Mouse (Mus musculus) limb, embryonic 10.5 days (tissue): ENCODE results near the gene Gm45783. TPM values are rescaled to one million over a fixed set of nuclear protein-coding genes. Genes with fewer than 3 reads are reported as not detected.
A peak's percentile ranks its signal among the peaks of the same experiment; 100 is the strongest.
"Not testable (repeated sequence)": the region's sequence is repeated elsewhere in the genome, so short reads cannot be mapped to it uniquely, and the experiment has no call there.

Experiments
- DNase-seq: peaks from one replicate; pipeline ENCODE4 v3.0.0-alpha.2; 2017; ENCODE audit warnings: low spot score
- H3K27ac ChIP-seq: fragments of 300-500 bp; sonication (generic); 2 replicates; pipeline ENCODE4 v1.5.1; 2016; ENCODE audit warnings: mild to moderate bottlenecking
- H3K27me3 ChIP-seq: fragments of 300-500 bp; sonication (generic); 2 replicates; pipeline ENCODE4 v1.6.1; 2016; ENCODE audit warnings: low read depth, mild to moderate bottlenecking; ENCODE audit not compliant: poor library complexity, severe bottlenecking
- H3K36me3 ChIP-seq: fragments of 300-500 bp; sonication (generic); 2 replicates; pipeline ENCODE4 v1.6.1; 2016; ENCODE audit warnings: mild to moderate bottlenecking, moderate library complexity
- H3K4me1 ChIP-seq: fragments of 300-500 bp; sonication (generic); 2 replicates; pipeline ENCODE4 v1.6.1; 2016
- H3K4me3 ChIP-seq: fragments of 300-500 bp; sonication (generic); 2 replicates; pipeline ENCODE4 v1.5.1; 2016; ENCODE audit warnings: mild to moderate bottlenecking, moderate library complexity
- H3K9me3 ChIP-seq: fragments of 300-500 bp; sonication (generic); replicated peaks from 2 replicates; pipeline ENCODE4 v1.6.1; 2016; ENCODE audit warnings: mild to moderate bottlenecking
- WGBS: fragments of 180-500 bp; shearing (Covaris S2); methylation state at CpG from one replicate; pipeline ENCODE4 v1.1.7; 2016; 5-methylcytosine and 5-hydroxymethylcytosine counted together
- microRNA-seq: library from miRNA; unstranded; fragments of <30 nt; microRNA quantifications from one replicate; pipeline ENCODE4, GENCODE M21; 2017
- polyA plus RNA-seq: library from polyadenylated mRNA; unstranded; fragments of >200 nt; fragmentation: Nextera tagmentation; extraction: Ambion mirVana; gene quantifications from 2 replicates; pipeline ENCODE4 v1.2.1, GENCODE M21; 2016

Gene Gm45783
- not detected in 2 replicates for polyA plus RNA-seq

DNA sequence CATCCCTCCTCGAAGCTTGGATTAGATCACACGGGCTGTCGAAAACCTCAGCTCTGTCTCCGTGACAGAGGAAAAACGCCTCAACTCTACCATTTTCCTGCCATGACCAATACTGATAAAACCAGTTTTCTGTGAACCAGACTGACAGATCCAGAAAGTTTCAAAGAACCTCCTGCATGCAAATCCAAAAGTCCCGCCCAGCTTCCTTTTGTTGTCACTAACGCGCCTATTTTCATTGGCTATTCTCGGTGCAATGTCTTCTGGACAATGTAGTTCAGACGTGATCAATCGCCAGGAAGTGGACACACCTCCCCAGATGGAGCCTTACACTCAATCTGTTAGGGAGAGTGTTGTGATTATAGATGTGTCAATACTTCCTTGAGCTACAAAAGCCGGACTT, at the start of gene Gm45783:
Gene Gm45783 (minus strand): TSS at position 143 of the 400 bp plus-strand sequence.
- WGBS = 56% methylated on average over 12 of the region's 12 CpGs
- H3K36me3 ChIP-seq = not testable (repeated sequence)

DNA sequence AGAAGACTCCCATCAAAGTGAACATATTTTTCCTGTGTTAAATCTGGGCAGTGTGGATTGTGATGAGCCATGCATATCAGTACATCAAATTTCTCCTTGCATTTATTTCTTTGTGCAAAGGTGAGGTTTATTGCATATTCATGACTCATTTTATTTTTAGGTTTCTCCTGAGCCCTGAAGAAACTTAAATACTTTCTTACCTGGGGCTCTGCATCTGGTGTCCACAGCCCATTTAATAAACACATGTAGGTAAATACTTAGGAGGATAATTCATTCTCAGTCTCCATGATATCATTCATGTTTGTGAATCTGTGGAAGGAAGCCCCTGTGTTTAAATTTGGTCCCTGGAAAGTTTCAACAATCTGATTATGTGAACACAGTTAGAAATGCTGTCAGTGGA, 25.2 kb upstream of the Gm45783 start, which contains the start of gene Vmn2r31:
Gene Vmn2r31 (minus strand): TSS at position 101 of the 400 bp plus-strand sequence.
- H3K4me1 ChIP-seq, H3K4me3 ChIP-seq, H3K27ac ChIP-seq, DNase-seq, H3K36me3 ChIP-seq, H3K27me3 ChIP-seq, H3K9me3 ChIP-seq: not testable (repeated sequence)

More for the DNA sequence above, at the start of gene Gm45783:
- not testable (repeated sequence) for H3K27me3 ChIP-seq, H3K9me3 ChIP-seq, H3K4me1 ChIP-seq, DNase-seq, H3K27ac ChIP-seq, H3K4me3 ChIP-seq

DNA sequence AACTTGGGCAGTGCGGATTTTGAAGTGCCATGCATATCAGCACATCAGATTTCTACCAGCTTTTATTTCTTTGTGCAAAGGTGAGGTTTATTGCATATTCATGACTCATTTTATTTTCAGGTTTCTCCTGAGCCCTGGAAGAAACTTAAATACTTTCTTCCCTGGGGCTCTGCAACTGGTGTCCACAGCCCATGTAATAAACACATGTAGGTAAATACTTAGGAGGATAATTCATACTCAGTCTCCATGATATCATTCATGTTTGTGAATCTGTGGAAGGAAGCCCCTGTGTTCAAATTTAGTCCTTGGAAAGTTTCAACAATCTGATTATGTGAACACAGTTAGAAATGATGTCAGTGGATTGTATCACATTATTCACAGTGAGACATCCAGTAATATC, 36.9 kb downstream of the Gm45783 start, which contains the start of gene Vmn2r30:
Gene Vmn2r30 (minus strand): TSS at position 101 of the 400 bp plus-strand sequence.
- DNase-seq, H3K27me3 ChIP-seq, H3K9me3 ChIP-seq, H3K4me3 ChIP-seq, H3K27ac ChIP-seq, H3K36me3 ChIP-seq, H3K4me1 ChIP-seq: not testable (repeated sequence)
- WGBS = no CpG with 5 or more reads among the region's 1 CpGs

GRCm38 (mm10) chr7:7295595-7295994, 78.8 kb downstream of the Gm45783 start:
- WGBS = 82% methylated on average over 16 of the region's 16 CpGs
- Histone ChIP-seq H3K4me1 (peaks cover 9% of the 10 kb centered on the region; the same call in 1 of the 2 replicates), H3K36me3 (peaks cover 49% of the 10 kb centered on the region), H3K27ac (no peak overlapping the region), H3K4me3 (no peak overlapping the region), H3K9me3 (no peaks in the 10 kb centered on the region; the same call in 1 of the 2 replicates), H3K27me3 (no peaks in the 10 kb centered on the region)
- DNase-seq = peak; percentile 51

Small RNA genes lying within 50 kb of the gene (microRNA-seq; reads per million reads assigned to microRNA genes)
- 0.88 reads per million for gene Mir5620

Other genes starting within 250 kb of the Gm45783 start
- 3.1 and 4.1 TPM in 2 replicates for gene Zfp773, start 237.8 kb downstream of the Gm45783 start, polyA plus RNA-seq
- gene Zfp418, start 203.2 kb downstream of the Gm45783 start, polyA plus RNA-seq = 3.1 and 4.2 TPM in 2 replicates
- 10.0 and 10.4 TPM in 2 replicates for gene Zfp772, start 164.6 kb downstream of the Gm45783 start, polyA plus RNA-seq
- gene Vmn2r29, start 127.2 kb downstream of the Gm45783 start, polyA plus RNA-seq = 0.28 TPM in 2 replicates
- gene Gm45844, start 96.3 kb downstream of the Gm45783 start, polyA plus RNA-seq = 1.8 and 2.4 TPM in 2 replicates
- 23.5 and 32.6 TPM in 2 replicates for gene Clcn4, start 73.7 kb downstream of the Gm45783 start, polyA plus RNA-seq
- gene Vmn2r30, start 37.0 kb downstream of the Gm45783 start, polyA plus RNA-seq = not detected in 2 replicates
- gene Vmn2r31, start 25.1 kb upstream of the Gm45783 start, polyA plus RNA-seq = not detected in 2 replicates
- gene Vmn2r32, start 105.4 kb upstream of the Gm45783 start, polyA plus RNA-seq = not detected in 2 replicates
- gene Vmn2r33, start 192.2 kb upstream of the Gm45783 start, polyA plus RNA-seq = not detected in 2 replicates